Mouse (Mus musculus) forebrain, embryonic 10.5 days (tissue): ENCODE measurements around the gene Agpat3. TPM values are rescaled to one million over a fixed set of nuclear protein-coding genes. Genes with fewer than 3 reads are reported as not detected.

Source experiments
- DNase-seq: peaks from one replicate; pipeline ENCODE4 v3.0.0-alpha.2; 2017; ENCODE audit warnings: low spot score; ENCODE audit errors: extremely low spot score
- H3K27ac ChIP-seq: fragments of 300-500 bp; sonication (generic); 2 replicates; pipeline ENCODE4 v1.5.1; 2016; ENCODE audit warnings: mild to moderate bottlenecking
- H3K27me3 ChIP-seq: fragments of 300-500 bp; sonication (generic); 2 replicates; pipeline ENCODE4 v1.6.1; 2016; ENCODE audit warnings: mild to moderate bottlenecking; ENCODE audit not compliant: poor library complexity, severe bottlenecking
- H3K36me3 ChIP-seq: fragments of 300-500 bp; sonication (generic); replicated peaks from 2 replicates; pipeline ENCODE4 v1.6.1; 2016; ENCODE audit warnings: mild to moderate bottlenecking, moderate library complexity
- H3K4me1 ChIP-seq: fragments of 300-500 bp; sonication (generic); 2 replicates; pipeline ENCODE4 v1.6.1; 2016
- H3K4me3 ChIP-seq: fragments of 300-500 bp; sonication (generic); 2 replicates; pipeline ENCODE4 v1.5.1; 2016; ENCODE audit warnings: mild to moderate bottlenecking, moderate library complexity
- H3K9me3 ChIP-seq: fragments of 300-500 bp; sonication (generic); 2 replicates; pipeline ENCODE4 v1.6.1; 2016; ENCODE audit warnings: mild to moderate bottlenecking, moderate library complexity
- WGBS: fragments of 180-500 bp; shearing (Covaris S2); methylation state at CpG from one replicate; pipeline ENCODE4 v1.1.7; 2016; 5-methylcytosine and 5-hydroxymethylcytosine counted together
- polyA plus RNA-seq: library from polyadenylated mRNA; unstranded; fragments of >200 nt; fragmentation: Nextera tagmentation; extraction: Ambion mirVana; gene quantifications from 2 replicates; pipeline ENCODE4 v1.2.1, GENCODE M21; 2016

Gene Agpat3
- polyA plus RNA-seq, 1 experiment from 2014 or later = 36.8 TPM

DNA sequence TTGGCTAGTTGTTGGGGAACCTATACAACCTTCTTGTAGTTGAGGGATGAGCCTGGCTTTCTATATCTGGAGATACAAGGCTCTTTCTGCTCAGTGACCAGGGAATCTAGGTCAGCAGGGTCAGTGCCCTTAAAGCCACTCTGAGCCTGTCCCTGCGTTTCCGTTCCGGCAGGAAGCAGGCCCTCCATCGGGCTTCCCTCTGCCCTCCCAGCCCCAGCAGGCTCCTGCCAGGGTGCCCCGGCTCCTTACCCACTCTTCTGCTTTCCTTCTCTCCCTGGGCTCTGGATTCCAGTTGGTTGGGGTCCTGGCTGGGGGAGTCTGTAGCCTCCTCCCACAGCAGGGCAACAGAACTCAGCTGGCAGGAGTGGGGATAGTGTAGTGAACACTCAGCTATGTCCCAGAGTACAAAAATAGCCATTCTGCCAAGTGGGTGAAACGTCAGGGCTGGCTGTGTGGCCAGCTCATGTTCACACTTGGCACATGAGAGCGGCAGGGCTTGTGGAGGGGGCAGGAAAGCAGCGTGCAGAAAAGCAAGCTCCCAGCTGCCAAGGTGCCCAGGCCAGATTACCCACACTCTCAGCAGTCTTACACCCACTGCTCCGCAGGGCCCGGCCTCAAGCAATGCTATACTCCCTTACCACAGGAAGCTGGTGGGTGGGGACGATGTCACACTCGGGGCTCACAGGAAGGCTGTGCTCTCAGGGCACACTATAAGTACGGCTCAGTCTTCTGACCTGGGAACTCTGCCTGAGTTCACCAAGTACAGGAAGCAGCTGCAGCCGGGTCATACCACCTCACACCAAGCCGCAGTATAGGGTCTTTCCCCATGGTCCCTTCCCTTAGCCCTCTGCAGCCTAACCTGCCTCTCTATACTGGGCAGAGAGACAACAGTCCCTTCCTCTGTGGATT, 54.5 kb downstream of the Agpat3 start:
- Histone ChIP-seq H3K4me3 (no peak overlapping the region), H3K27ac (peak overlapping the region; percentile 40), H3K36me3 (peaks cover 2% of the 10 kb centered on the region; the same call in 1 of the 2 replicates), H3K4me1 (peaks cover 22% of the 10 kb centered on the region), H3K9me3 (no peaks in the 10 kb centered on the region), H3K27me3 (no peaks in the 10 kb centered on the region)
- no peak for DNase-seq
- 77% methylated on average over 15 of the region's 15 CpGs for WGBS

- Histone ChIP-seq H3K36me3 (peaks cover 2% of the 10 kb centered on the region; the same call in 1 of the 2 replicates), H3K27me3 (no peaks in the 10 kb centered on the region), H3K27ac (no peak overlapping the region), H3K4me1 (peaks cover 22% of the 10 kb centered on the region), H3K4me3 (no peak overlapping the region), H3K9me3 (no peaks in the 10 kb centered on the region)
- DNase-seq = no peak
- WGBS = 84% methylated on average over 4 of the region's 4 CpGs
These were observed 55.3 kb downstream of the Agpat3 start for GRCm38 (mm10) chr10:78296980-78297379.

DNA sequence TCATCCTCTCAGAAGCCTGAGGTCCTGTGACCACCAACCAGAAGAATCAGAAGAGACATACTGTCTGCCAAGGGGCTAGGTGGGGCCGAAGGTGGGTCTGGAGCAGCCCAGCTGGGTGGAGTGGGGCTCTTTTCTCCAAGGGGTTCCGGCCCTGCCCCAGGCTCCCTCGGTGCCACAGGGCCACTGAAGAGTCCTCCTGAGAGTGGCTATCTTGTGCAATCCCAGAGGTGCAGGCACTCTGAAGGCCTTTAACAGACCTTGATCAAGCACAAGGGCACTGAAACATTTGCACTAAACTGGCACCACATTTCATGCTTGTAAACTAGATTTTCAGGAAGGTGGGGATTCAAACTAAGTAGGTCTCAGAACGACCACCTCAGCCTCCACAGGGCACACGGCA, 55.9 kb downstream of the Agpat3 start:
- no peak overlapping the region for H3K4me3 ChIP-seq
- H3K4me1 ChIP-seq = peaks cover 25% of the 10 kb centered on the region
- no peaks in the 10 kb centered on the region for H3K27me3 ChIP-seq
- H3K27ac ChIP-seq = no peak overlapping the region
- WGBS = 88% methylated on average over 5 of the region's 5 CpGs
- DNase-seq = no peak
- no peaks in the 10 kb centered on the region for H3K9me3 ChIP-seq
- H3K36me3 ChIP-seq = peaks cover 2% of the 10 kb centered on the region; the same call in 1 of the 2 replicates

GRCm38 (mm10) chr10:78293576-78293975, 58.7 kb downstream of the Agpat3 start:
- no peaks in the 10 kb centered on the region for H3K27me3 ChIP-seq
- H3K9me3 ChIP-seq = no peaks in the 10 kb centered on the region
- peaks cover 25% of the 10 kb centered on the region for H3K4me1 ChIP-seq
- 87% methylated on average over 1 of the region's 1 CpGs for WGBS
- H3K36me3 ChIP-seq = no peaks in the 10 kb centered on the region; the same call in 1 of the 2 replicates
- no peak overlapping the region for H3K4me3 ChIP-seq
- no peak for DNase-seq
- H3K27ac ChIP-seq = no peak overlapping the region

- Histone ChIP-seq H3K4me1 (peaks cover 13% of the 10 kb centered on the region), H3K4me3 (no peak overlapping the region), H3K36me3 (peaks cover 10% of the 10 kb centered on the region), H3K9me3 (no peaks in the 10 kb centered on the region), H3K27ac (no peak overlapping the region), H3K27me3 (no peaks in the 10 kb centered on the region)
- WGBS = 97% methylated on average over 5 of the region's 5 CpGs
- DNase-seq = no peak
These were observed 59.9 kb downstream of the Agpat3 start for GRCm38 (mm10) chr10:78292381-78292780.

DNA sequence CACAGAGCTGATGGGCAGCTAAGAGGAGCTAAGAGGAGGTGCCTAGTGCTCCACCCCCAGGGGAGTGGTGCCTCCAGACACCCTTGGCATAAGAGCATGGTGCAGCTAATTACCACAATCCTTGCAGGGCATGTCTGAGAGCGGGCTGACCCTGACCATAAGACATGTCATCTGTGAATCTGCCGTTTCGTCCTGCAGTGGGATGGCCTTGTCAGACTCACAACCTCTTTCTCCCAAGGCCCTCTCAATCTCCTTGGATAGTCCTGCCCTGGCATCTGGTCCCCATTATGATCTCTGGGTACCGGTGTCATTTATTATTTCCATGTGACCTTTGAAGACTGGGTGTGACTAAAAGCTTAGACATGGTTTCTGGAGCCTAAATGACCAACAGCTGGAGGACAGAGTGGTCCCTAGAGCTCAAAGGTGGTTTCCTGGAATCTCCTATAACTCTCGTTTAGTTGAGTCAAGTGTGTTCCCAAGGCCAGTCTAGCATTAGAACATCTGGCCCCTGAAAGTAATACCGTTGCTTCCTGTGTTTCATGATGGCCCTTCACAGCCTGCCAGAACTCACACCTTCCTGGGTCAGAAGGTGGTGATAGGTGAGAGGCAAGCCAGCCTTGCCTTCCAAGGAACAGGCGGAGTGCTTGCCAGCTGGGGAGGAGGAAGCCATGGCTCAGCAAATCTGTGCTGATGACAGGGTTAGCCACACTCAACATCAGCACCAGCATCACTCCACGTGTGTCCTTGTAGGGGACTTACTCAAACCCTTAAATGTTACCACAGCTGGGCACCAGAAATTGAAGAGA, 61.4 kb downstream of the Agpat3 start:
- WGBS = 71% methylated on average over 8 of the region's 8 CpGs
- no peak for DNase-seq
- Histone ChIP-seq H3K4me1 (peaks cover 8% of the 10 kb centered on the region; the same call in 1 of the 2 replicates), H3K27me3 (no peaks in the 10 kb centered on the region), H3K27ac (no peak overlapping the region), H3K36me3 (peaks cover 24% of the 10 kb centered on the region), H3K9me3 (no peaks in the 10 kb centered on the region), H3K4me3 (no peak overlapping the region)

DNA sequence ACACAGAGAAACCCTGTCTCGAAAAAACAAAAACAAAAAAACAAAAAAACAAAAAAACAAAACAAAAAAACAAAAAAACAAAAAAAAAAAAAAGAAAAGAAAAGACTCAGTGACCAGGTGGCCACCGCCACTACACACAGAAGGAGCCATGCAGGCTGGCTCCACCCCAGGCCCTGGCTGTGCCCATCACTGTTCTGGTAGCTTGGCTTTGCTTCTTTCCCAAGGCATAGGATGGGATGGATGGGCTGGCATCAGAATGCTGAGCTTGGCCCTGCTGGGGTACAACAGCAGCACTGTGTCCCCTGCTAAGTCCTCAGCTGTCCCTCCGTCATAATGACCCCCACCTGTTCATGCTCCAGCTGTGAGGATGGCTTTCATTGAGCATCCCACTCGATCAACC, 63.4 kb downstream of the Agpat3 start:
- Histone ChIP-seq H3K27ac (no peak overlapping the region), H3K4me1 (peaks cover 6% of the 10 kb centered on the region; the same call in 1 of the 2 replicates), H3K27me3 (no peaks in the 10 kb centered on the region), H3K9me3 (no peaks in the 10 kb centered on the region), H3K4me3 (no peak overlapping the region), H3K36me3 (peaks cover 45% of the 10 kb centered on the region)
- no peak for DNase-seq
- WGBS = 83% methylated on average over 4 of the region's 4 CpGs

DNA sequence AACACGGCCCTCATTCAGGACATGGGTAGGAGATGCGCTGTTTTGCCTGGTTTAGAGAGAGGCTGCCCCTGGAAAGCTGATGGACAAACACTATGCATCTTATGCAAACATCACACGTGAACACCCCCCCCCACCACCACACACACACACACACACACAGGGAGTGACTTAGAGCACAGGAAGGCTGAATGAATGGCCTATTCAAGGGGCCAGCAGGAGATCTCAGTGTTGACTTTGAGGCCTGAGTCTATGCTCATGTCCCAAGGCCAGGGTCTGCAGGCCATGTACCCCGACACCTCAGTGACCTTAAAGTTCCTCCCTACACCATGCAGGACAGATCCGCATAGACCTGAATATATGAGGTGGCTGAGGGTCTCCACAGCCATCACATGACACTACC, 64.2 kb downstream of the Agpat3 start:
- Histone ChIP-seq H3K27me3 (no peaks in the 10 kb centered on the region), H3K36me3 (peaks cover 52% of the 10 kb centered on the region), H3K4me3 (no peak overlapping the region), H3K9me3 (no peaks in the 10 kb centered on the region), H3K4me1 (peaks cover 6% of the 10 kb centered on the region; the same call in 1 of the 2 replicates), H3K27ac (no peak overlapping the region)
- DNase-seq = no peak
- WGBS = 89% methylated on average over 5 of the region's 5 CpGs

GRCm38 (mm10) chr10:78287465-78288132, 64.7 kb downstream of the Agpat3 start:
- 93% methylated on average over 22 of the region's 22 CpGs for WGBS
- no peaks in the 10 kb centered on the region for H3K9me3 ChIP-seq
- H3K4me3 ChIP-seq = no peak overlapping the region
- H3K36me3 ChIP-seq = peaks cover 58% of the 10 kb centered on the region
- H3K27ac ChIP-seq = no peak overlapping the region
- no peaks in the 10 kb centered on the region for H3K27me3 ChIP-seq
- no peak for DNase-seq
- peaks cover 6% of the 10 kb centered on the region; the same call in 1 of the 2 replicates for H3K4me1 ChIP-seq

- Histone ChIP-seq H3K4me3 (no peak overlapping the region), H3K27me3 (no peaks in the 10 kb centered on the region), H3K27ac (no peak overlapping the region), H3K36me3 (peaks cover 74% of the 10 kb centered on the region), H3K4me1 (no peaks in the 10 kb centered on the region; the same call in 1 of the 2 replicates), H3K9me3 (no peaks in the 10 kb centered on the region)
- DNase-seq = no peak
- WGBS = 91% methylated on average over 4 of the region's 4 CpGs
These were observed 66.3 kb downstream of the Agpat3 start for GRCm38 (mm10) chr10:78285959-78286358.

GRCm38 (mm10) chr10:78285409-78285808, 66.9 kb downstream of the Agpat3 start:
- H3K4me3 ChIP-seq = no peak overlapping the region
- no peaks in the 10 kb centered on the region for H3K4me1 ChIP-seq
- no peak for DNase-seq
- no peaks in the 10 kb centered on the region for H3K27me3 ChIP-seq
- H3K9me3 ChIP-seq = no peaks in the 10 kb centered on the region
- no peak overlapping the region for H3K27ac ChIP-seq
- peaks cover 79% of the 10 kb centered on the region for H3K36me3 ChIP-seq
- WGBS = 90% methylated on average over 6 of the region's 6 CpGs

DNA sequence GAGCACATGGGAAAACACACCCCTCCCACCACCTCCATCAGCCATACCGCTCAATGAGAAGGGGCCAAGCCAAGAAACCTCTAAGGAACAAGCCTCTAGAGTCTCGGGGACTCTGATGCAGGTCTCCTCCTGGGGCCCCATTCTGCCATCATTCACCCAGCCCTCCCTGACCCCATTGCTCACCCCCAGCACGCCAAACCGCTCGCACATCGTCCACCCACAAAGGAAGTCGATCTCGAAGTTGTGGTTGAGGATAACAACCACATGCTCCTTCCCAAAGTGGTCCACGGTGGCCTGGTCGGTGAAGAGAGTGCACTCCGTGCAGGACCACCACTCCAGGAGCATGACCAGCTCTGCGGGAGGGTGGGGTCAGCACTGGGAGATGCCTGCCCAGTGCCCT, 67.5 kb downstream of the Agpat3 start:
- 94% methylated on average over 12 of the region's 12 CpGs for WGBS
- no peak overlapping the region for H3K27ac ChIP-seq
- H3K9me3 ChIP-seq = no peaks in the 10 kb centered on the region
- peaks cover 85% of the 10 kb centered on the region for H3K36me3 ChIP-seq
- no peak for DNase-seq
- H3K4me3 ChIP-seq = no peak overlapping the region
- no peaks in the 10 kb centered on the region for H3K27me3 ChIP-seq
- H3K4me1 ChIP-seq = no peaks in the 10 kb centered on the region
